Mouse (Mus musculus) CD4-positive, CD25-positive, alpha-beta regulatory T cell, adult 2 months (primary cell): ENCODE measurements at regions not wholly inside any gene's neighbourhood (a gene's known extent, or its start where the extent isn't known, plus 50 kb on each side); places are given as distances from the start of the nearest gene placed in this dataset.

Experiments used
- DNase-seq: peaks from one replicate; pipeline ENCODE4 v3.0.0-alpha.2; 2012; ENCODE audit warnings: low read depth, low spot score

DNA sequence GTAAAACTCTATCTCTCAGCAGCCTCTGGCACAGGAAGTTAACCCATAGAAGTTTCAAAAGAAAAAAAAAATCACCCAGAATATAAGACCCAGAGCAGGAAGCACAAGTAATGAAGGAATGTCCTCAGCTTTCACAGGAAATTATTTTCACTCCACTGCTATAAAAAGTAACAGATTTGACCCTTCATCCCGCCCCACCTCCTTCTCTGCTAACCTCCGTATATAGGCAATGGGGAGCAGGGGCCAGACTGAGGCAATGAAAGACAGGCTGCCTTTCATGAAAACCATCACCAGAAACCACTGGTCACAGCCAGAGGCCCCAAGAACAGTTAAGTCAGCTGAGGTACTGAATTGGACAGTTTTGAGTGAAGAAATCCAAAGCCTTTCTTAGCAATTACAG lies 654.9 kb downstream of the Gsdmc2 start:
- DNase-seq = no peak

DNA sequence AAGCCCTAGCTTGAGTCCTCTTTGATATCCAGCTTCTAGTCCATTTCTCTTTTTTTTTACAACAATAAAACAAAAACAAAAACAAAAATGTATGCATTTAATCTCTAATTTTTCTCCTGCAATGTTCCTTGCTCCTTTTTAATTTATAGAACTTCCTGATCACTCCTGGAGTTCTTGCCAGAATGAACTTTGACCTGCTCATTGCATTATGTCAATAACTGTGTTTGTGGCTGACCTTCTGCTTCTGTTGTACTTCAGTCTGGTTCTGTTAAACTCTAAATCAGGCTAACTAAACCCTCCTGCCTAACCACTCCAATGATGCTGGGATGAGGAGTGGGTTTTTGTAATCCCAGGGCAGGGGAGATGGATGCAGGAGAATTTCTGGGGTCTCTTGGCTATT lies 674.0 kb downstream of the Gsdmc2 start:
- no peak for DNase-seq

DNA sequence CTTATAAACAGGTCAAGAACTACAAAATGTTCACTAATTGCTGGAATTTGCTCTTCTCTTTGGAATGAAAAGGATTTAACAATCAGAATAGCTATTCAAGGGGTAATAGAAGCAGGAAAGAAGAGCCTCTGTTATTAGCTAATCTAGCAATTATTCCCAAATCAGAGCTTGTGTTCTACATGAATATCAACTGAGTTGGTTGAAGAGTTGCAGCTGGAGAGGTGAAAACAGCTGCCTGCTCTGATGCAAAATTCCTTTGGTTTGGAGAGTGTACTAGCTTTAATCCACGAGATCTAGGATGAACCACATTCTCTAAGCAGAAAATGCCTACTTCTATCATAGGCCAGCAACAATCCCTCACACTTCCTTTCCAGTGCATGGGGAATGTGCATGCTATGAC lies 674.8 kb downstream of the Gsdmc2 start:
- no peak for DNase-seq

DNA sequence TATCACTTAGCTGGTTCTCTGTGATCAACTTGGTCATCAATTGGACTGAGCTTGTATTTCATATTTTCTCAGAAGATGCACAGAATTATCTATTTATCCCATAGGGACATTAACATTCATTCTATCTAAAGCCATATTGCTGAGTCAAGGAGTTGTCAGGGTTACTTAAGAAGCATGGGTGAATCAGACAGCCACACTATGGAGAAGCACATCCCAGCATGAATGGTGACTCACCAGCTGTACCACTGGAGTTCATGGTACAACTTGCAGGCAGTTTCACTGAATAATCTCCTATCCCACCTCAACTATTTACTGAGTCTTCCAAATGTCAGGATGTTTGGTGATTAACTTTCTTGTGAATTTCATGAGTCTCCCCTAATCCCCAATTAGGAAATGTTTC lies 678.6 kb downstream of the Gsdmc2 start:
- no peak for DNase-seq

DNA sequence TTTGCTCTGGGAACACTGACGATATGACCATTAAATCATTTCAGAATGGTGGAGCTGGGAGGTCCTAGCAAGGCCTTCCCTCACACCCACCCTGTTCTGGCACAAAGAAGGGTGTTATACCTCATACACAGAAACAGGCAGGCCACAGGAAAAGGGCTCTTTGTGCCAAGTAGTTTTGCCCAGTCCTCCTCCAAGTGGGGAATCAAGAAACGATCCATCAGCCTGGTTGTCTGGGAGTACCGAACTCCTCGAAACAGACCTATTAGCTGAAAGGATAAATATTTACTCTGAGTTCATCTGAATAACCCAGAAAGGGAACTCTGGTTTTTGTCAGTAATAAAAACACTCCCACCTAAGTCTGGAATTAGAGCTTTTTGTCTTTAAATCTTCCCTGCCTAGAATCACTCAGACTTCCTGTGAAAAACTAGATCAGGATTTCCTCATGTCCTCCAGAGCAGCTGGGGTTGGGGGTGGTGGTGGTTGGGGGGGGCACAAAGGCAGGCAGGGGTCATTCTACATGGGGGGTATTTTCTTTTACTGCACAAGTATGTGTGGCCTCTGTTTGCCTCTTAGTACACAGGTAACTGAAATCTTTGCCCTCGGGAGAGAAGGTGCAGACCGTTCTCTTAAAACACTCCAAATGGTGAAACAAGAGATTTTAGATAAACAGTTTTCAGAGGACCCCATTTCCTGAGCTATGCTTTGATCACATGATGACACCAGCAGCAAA lies 681.3 kb downstream of the Gsdmc2 start:
- no peak for DNase-seq

DNA sequence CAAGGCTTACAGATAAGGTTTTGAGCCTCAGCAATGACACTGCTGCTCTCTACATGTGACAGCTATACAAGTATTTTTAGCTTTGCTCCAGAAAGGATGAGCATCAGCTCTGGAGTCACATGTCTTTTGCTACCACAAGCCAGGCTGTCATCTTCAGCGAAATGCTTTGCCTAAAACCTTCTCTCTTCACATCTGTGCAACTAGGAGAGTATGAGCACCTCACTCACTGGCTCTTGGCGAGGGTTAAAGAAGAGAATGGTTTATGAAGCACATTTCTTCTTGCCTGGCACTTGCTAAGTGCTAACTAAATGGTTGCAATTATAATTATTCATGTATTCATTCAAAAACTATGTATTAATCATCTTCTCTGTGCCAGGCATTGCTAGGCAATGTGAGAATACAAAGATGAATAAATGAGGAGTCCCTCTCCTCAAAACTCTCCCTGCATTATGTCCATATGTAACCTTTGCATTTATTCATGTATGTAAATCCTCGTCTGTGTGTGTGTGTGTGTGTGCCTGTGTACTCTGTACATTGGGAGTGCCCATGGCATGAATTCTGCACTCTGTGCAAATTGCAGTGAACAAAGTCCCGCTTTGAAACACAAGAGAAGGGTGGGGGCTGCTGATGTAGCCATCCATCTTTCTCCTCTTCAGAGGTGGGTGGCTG lies 682.0 kb downstream of the Gsdmc2 start:
- no peak for DNase-seq

DNA sequence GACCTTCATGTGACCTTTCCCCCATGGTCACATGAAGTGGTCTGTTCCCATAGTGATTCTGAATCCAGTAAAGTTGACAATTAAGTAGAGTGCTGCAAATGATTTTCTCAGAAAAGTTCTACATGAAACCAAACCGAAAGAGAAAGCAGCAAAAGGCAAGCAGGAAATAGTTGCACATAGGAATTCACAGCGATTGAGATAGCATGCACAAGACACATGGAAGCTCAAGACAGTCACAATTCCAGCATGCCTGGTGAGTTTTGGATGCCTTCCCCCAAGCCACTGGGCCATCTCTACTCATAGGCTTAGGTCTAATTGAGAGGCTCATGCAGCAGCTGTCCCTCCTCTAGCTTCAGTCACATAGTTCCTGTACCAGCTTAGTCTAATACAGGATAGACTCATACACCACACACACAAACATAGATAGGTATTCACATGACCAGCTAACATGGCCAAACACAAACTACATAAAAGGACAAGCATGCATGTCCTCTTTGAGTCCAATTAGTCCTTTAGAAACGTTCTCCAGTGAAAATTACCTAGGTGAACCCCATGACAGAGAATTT lies 721.8 kb downstream of the Gsdmc2 start:
- DNase-seq = peak; percentile 59

DNA sequence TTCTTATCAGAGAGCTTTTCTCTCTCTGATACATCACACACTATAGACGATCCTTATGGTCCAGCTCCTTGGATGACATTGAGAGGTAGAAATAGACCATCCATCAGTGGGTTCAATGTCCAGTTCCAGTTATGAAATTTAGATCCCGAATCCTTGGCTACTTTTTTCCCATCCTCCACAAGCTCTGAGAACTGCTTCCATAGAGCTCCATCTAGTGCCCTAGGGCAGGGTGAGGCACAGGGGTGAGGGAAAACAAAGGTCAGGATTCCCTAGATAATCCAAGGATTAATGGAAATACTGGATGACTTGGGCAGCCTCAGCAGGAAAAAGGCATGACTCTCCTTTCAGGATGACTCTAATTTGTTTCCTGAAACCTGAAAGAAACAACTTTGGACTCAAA lies 732.1 kb downstream of the Gsdmc2 start:
- no peak for DNase-seq

DNA sequence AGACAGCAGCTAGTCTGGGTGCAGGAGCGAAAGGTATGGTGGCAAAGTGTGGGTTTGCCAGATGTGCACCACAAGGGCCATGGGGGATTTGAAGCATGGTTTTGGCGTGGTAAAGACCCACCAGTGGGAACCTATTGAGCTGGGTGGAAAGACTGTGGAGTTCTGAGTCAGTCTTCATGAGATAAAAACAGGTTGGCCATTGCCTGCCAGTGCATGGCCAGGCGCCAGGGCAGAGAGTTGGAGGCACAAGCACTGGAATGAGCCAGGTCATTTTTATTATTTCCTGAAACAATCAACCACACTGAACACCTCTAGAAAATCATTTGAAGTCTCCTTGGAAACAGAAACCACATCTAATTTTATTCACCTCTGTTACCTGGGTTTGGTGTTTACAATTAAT lies 744.9 kb downstream of the Gsdmc2 start:
- no peak for DNase-seq

DNA sequence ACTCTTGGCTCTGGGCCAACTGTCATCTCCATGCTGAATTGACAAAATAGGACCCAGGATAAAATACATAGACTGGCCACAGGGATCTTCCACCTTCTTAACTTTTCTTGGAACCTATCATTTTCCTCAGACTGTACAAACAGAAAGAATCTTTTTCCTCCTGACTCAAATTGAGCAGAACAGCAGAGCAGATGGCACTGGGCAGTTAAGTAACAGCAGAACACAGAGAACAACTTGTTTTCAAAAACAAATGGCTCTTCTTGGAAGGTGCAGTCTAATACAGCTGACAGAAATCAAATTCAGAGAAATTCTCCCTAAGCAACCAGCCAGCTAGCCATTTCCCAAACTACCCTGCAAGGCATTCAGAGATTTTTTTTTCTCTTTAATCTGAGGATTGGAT lies 763.0 kb downstream of the Gsdmc2 start:
- no peak for DNase-seq

DNA sequence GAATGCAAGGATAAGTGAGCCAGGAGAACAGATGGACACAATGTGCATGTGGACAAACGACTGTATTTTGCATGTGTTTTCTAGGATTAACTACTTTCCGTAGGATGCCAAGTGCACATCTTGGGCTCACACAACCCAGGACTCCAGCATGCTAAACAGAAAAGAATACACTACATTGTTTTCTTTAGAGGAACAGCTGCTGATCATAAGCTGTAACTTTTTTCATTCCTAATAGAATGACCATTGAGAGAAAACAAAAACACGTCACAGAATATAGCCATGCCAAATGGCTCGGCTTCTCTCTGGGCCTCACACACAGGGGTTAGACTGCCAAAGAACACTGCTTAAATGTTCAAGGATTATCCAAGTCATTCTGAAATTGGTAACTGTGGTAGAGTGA lies 765.2 kb downstream of the Gsdmc2 start:
- no peak for DNase-seq

DNA sequence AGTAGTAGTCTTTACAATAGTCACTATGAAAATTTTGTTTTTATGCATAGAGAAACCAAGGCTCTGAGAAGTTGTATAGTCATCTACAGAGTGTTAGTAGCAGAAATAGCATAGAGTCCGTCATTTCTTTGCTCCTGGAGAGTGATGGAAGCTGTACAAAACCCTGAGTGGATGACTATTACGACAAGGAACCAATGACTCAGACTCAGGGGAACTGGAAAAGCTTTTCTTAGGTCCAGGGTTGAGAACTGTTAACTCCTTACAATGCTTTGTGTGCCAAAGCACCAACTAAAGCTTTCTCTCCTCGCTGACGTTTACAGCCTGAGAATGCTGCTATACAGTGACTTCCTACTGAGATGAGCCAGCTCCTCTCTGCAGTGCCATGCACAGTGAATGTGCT lies 773.1 kb downstream of the Gsdmc2 start:
- no peak for DNase-seq

DNA sequence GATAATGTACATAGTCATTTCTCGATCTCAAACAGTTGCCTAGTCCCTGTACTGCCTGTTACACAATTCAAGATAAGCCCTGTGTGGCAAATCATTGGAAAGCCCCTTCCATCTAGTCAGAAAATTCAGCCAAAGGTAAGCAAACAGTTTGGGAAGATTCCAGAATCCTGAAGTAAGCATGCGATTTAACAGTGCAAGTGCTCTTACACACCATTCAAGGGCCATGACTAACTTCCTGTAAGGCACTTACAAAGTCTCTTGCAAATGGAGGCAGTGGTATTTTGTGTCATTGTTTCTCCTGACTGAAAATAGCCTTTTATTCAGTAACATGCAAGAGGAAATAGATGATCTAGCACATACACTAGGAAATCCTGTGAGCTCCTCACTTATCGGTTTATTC lies 777.9 kb downstream of the Gsdmc2 start:
- no peak for DNase-seq

DNA sequence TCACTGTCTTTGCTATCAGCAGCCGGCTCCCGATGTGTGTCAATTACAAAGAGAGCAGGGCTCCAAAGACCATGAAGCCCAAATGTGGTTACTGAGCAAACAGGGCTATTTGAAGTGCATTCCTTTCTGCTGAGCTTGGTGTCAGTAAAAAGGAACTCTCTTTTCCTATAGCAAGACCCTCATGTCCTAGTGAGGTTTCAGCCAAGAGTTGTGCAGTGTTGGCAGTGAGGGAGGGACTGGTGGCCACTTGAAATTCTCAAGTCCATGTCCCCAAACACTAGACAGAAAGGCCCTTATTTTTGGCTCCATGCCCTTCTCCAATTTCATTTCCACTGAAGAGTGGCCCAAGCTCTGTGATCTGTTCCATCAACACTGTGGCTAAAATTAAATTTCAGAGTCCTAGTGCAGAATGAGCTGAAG lies 778.9 kb downstream of the Gsdmc2 start:
- DNase-seq = no peak

DNA sequence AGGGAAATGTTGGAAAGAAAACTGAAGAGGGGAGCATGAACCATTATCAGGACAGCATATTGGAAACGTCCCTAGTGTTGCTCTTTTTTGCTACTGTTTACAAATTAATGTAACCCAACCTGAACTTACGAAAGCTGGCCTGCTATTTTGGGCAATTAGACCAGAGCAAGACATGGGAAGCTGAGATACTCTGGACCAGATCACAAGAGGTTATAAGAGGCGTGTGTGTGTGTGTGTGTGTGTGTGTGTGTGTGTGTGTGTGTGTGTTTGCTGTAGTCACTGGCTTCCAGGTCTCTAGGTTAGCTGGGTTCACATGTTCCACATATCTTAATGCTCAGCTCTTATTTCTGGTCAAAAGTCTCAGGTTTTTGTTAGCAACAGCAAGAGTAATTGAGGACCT lies 783.1 kb downstream of the Gsdmc2 start:
- no peak for DNase-seq

DNA sequence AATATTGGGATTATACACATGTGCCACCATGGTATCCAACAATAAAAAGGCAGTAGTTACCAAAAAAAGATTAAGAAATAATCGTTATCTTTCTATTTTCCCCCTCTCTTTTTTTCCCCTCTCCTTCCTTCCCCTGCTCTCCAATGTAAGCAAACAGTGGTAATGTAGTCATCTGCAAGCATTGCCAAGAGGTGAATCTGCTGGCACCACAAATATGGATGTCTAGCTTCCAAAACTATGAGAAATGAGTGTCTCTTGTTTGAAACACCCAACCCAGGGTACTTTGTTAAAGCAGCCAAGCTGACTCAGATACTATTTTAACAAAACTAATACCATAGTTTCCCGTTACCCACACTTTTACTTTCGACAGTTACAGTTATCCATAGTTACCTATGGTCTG lies 784.2 kb downstream of the Gsdmc2 start:
- no peak for DNase-seq

DNA sequence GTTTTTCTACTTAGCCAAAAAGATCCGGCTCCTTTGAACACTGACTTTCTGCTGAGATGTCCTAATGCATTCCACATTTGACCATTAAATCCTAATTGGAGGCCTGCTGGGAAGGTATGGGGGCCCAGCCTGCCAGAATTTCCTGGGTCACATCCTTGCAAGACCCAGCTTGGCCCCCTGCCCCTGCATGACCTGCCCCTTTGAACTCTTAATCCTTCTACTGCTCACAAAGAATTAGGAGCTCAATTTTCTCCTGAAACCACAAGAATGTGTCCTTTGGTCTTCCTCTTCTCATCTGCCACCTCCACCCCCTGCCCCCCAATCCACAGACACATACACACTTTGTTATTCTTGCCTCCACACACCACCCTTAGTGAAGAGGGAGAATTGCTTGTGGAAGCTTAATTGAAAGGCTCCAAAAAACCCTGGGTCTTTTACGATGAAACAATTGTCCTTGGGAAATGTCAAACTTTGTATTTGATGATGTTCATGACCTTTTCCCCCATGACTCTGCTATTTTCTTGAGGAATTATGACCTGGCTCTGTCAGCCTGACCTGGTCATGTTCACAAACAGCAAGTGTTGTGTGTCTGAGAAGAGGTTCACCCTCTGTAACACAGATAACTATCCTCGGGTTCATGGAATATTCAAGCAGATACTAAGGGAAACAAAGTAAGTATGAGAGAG lies 792.3 kb downstream of the Gsdmc2 start:
- no peak for DNase-seq

DNA sequence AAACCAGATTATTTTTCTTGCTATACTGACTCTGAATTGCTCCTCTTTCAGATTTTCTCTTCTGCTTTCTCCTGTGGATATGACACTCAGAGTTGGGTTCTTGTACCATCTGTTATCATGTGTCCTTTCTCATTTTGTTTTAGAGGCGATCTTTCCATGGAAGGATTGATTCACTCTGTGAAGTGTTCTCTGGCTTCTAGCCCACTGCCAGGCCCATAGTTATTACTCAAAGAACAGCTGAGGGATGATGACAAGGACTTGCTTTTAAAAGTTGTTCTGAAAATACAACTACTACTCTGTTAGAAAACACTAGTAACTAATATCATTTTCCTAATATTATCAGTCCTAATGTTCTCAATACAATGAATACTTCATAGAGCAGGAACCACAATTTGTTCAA lies 794.9 kb downstream of the Gsdmc2 start:
- DNase-seq = no peak

DNA sequence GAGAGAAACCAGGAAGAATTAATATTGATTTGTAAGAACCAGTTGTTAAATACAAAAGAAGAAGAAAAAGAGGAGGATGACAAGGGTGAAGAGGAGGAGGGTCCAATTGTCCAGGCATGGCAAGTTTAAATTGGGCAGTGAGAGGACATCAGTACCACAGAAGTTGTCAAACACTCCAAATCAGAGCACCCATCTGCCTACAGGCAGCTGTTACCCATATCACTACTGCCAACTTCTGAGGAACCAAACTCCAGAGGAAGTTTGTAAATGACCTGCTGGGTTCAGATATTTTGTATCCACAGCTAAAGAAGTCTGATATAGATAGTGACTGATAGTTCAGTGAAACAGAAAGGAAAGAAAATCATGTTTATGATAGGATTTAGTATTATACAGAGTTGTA lies 802.6 kb downstream of the Gsdmc2 start:
- no peak for DNase-seq

DNA sequence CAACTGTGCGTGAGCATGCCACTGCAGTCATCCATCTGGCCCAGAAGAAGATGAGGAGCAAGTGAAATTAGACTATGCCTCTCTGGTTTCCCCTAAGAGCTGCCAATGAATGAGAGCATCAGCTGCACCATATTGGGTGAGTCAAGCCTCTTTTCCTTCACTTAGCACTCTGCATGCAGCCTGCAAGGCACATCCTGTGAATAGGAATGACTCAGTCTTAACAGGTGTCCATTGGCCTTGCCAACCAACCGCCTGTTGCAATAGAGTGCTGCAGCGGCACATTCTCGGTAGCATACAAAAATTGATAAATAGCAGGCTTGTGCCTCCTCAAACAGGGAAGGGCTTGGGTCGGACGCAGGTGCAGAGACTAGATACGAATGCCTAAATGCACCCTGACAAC lies 808.7 kb downstream of the Gsdmc2 start:
- no peak for DNase-seq

DNA sequence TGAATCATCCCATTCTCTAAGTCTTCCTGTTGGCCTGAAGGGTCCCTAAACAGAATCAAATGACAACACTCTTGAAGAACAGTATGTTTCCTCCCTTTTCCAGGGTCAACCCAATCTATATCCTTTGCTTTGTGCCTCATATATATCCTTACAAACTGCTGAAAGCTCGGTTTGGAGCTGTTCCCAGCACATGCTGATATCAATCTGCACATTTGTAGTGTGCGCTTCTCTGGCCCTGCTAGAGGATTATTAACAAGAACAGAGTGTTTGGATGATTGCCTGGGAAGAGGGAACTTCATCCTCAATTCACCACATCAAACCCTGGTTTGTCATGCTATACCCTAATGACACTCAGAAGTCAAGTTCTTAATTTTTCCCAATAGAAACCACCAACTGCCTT lies 824.2 kb downstream of the Gsdmc2 start:
- no peak for DNase-seq

DNA sequence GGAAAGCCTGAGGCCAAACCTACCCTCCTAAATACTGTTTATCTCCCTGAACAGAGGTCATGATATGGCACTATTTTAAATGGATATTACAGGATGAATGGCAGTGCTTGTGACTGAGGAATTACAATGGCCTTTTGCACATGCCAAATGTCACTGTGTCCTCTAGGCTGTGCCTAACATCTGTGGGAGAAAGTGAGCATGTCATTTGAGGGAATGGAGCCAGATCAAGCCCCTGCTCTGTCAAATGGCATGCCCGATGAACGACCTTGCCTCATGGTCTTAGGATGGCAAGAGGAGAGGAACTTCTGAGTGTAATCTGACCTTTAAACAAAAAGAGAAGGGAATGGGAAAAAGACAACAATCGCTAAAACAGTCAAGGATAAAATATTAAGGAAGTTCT lies 827.0 kb downstream of the Gsdmc2 start:
- DNase-seq = no peak
